Mouse (Mus musculus) macrophage (primary cell): Measurements from ENCODE around the gene Ifrd2. TPM values are rescaled to one million over a fixed set of nuclear protein-coding genes. Genes with fewer than 3 reads are reported as not detected.

Experiments
- H3K27ac ChIP-seq: fragments of 350-480 bp; formaldehyde crosslinking; 2 replicates; pipeline ENCODE4 v1.9.0; 2021
- H3K36me3 ChIP-seq: fragments of 350-480 bp; formaldehyde crosslinking; 2 replicates; pipeline ENCODE4 v1.9.0; 2021; ENCODE audit errors: inconsistent target
- H3K4me3 ChIP-seq: fragments of 350-480 bp; formaldehyde crosslinking; 2 replicates; pipeline ENCODE4 v1.9.0; 2021; ENCODE audit errors: inconsistent target
- H3K79me2 ChIP-seq: fragments of 350-480 bp; formaldehyde crosslinking; 2 replicates; pipeline ENCODE4 v1.9.0; 2021; ENCODE audit errors: inconsistent target
- WGBS: methylation state at CpG from one replicate; pipeline ENCODE4 v1.1.7; 2026; ENCODE audit warnings: inconsistent platforms; ENCODE audit not compliant: missing documents; 5-methylcytosine and 5-hydroxymethylcytosine counted together
- polyA plus RNA-seq: library from polyadenylated mRNA; stranded (reverse); fragments of 250-400 nt; gene quantifications from 3 replicates; pipeline ENCODE4 v1.2.4, GENCODE M21; 2018; ENCODE audit warnings: inconsistent platforms

Gene Ifrd2
- polyA plus RNA-seq, 1 experiment from 2014 or later: 10.0 TPM

- Histone ChIP-seq H3K27ac (no peak within 1 kb of the TSS), H3K4me3 (no peak within 1 kb of the TSS), H3K79me2 (no peaks in the 10 kb centered on the region; the same call in 1 of the 2 replicates), H3K36me3 (peaks cover 15% of the 10 kb centered on the region)
- WGBS: 2% methylated on average over 20 of the region's 20 CpGs
Measured at GRCm38 (mm10) chr9:107547026-107547425, 40.4 kb upstream of the Ifrd2 start, which contains the start of gene Zmynd10. Gene Zmynd10, plus strand, starts transcription at chr9:107547298.

- Histone ChIP-seq H3K4me3 (no peak overlapping the region), H3K79me2 (peaks cover 4% of the 10 kb centered on the region; the same call in 1 of the 2 replicates), H3K27ac (no peak overlapping the region), H3K36me3 (peaks cover 15% of the 10 kb centered on the region)
- WGBS: 70% methylated on average over 5 of the region's 5 CpGs
Measured at GRCm38 (mm10) chr9:107547957-107548356, 39.5 kb upstream of the Ifrd2 start.

- 97% methylated on average over 10 of the region's 10 CpGs for WGBS
- peaks cover 14% of the 10 kb centered on the region for H3K36me3 ChIP-seq
Measured at GRCm38 (mm10) chr9:107548820-107549219, 38.6 kb upstream of the Ifrd2 start.

GRCm38 (mm10) chr9:107549297-107550074 is 38.0 kb upstream of the Ifrd2 start:
- Histone ChIP-seq H3K4me3 (no peak overlapping the region), H3K27ac (no peak overlapping the region), H3K79me2 (peaks cover 14% of the 10 kb centered on the region), H3K36me3 (peaks cover 7% of the 10 kb centered on the region)
- 96% methylated on average over 14 of the region's 20 CpGs for WGBS

More at GRCm38 (mm10) chr9:107548820-107549219, 38.6 kb upstream of the Ifrd2 start:
- Histone ChIP-seq H3K27ac (no peak overlapping the region), H3K79me2 (peaks cover 13% of the 10 kb centered on the region), H3K4me3 (no peak overlapping the region)

- no peak overlapping the region for H3K4me3 ChIP-seq
- H3K27ac ChIP-seq: no peak overlapping the region
Measured at GRCm38 (mm10) chr9:107550491-107551116, 36.8 kb upstream of the Ifrd2 start.

GRCm38 (mm10) chr9:107551117-107551889 is 36.1 kb upstream of the Ifrd2 start, which contains the start of gene Rassf1:
Gene Rassf1, plus strand, starts transcription at chr9:107551555.
- Histone ChIP-seq H3K27ac (peak within 1 kb of the TSS; percentile 19; the same call in 1 of the 2 replicates), H3K4me3 (peak within 1 kb of the TSS; percentile 17; the same call in 1 of the 2 replicates), H3K36me3 (no peaks in the 10 kb centered on the region), H3K79me2 (peaks cover 25% of the 10 kb centered on the region)
- WGBS: 7% methylated on average over 62 of the region's 63 CpGs

More at GRCm38 (mm10) chr9:107550491-107551116, 36.8 kb upstream of the Ifrd2 start:
- Histone ChIP-seq H3K36me3 (no peaks in the 10 kb centered on the region), H3K79me2 (peaks cover 18% of the 10 kb centered on the region)
- WGBS: 72% methylated on average over 23 of the region's 23 CpGs

- Histone ChIP-seq H3K79me2 (peaks cover 31% of the 10 kb centered on the region), H3K27ac (peak overlapping the region; percentile 19; the same call in 1 of the 2 replicates), H3K36me3 (peaks cover 2% of the 10 kb centered on the region; the same call in 1 of the 2 replicates), H3K4me3 (peak overlapping the region; percentile 17; the same call in 1 of the 2 replicates)
- 65% methylated on average over 8 of the region's 8 CpGs for WGBS
Measured at GRCm38 (mm10) chr9:107551890-107552355, 35.5 kb upstream of the Ifrd2 start.

GRCm38 (mm10) chr9:107552690-107553393 is 34.6 kb upstream of the Ifrd2 start:
- peaks cover 11% of the 10 kb centered on the region for H3K36me3 ChIP-seq
- H3K27ac ChIP-seq: no peak overlapping the region
- H3K79me2 ChIP-seq: peaks cover 40% of the 10 kb centered on the region
- peak overlapping the region; percentile 63; the same call in 1 of the 2 replicates for H3K4me3 ChIP-seq
- WGBS: 89% methylated on average over 5 of the region's 5 CpGs

- Histone ChIP-seq H3K79me2 (peaks cover 49% of the 10 kb centered on the region), H3K27ac (peak overlapping the region; percentile 62)
Measured at GRCm38 (mm10) chr9:107553541-107554318, 33.7 kb upstream of the Ifrd2 start.

GRCm38 (mm10) chr9:107554319-107554825 is 33.1 kb upstream of the Ifrd2 start:
- peaks cover 56% of the 10 kb centered on the region for H3K79me2 ChIP-seq
- H3K4me3 ChIP-seq: peak overlapping the region; percentile 79
- peaks cover 26% of the 10 kb centered on the region for H3K36me3 ChIP-seq
- peak overlapping the region; percentile 95 for H3K27ac ChIP-seq
- under 1% methylated on average over 52 of the region's 53 CpGs for WGBS

More at GRCm38 (mm10) chr9:107553541-107554318, 33.7 kb upstream of the Ifrd2 start:
- 7% methylated on average over 36 of the region's 37 CpGs for WGBS
- Histone ChIP-seq H3K36me3 (peaks cover 20% of the 10 kb centered on the region), H3K4me3 (peak overlapping the region; percentile 63)

- H3K79me2 ChIP-seq: peaks cover 62% of the 10 kb centered on the region
- peak overlapping the region; percentile 95 for H3K27ac ChIP-seq
- H3K4me3 ChIP-seq: peak overlapping the region; percentile 79
- peaks cover 33% of the 10 kb centered on the region for H3K36me3 ChIP-seq
- WGBS: under 1% methylated on average over 23 of the region's 23 CpGs
Measured at GRCm38 (mm10) chr9:107555031-107555457, 32.4 kb upstream of the Ifrd2 start.

GRCm38 (mm10) chr9:107555701-107556100 is 31.7 kb upstream of the Ifrd2 start:
- 25% methylated on average over 2 of the region's 2 CpGs for WGBS
- H3K79me2 ChIP-seq: peaks cover 64% of the 10 kb centered on the region
- H3K4me3 ChIP-seq: peak overlapping the region; percentile 79
- peak overlapping the region; percentile 95 for H3K27ac ChIP-seq
- H3K36me3 ChIP-seq: peaks cover 38% of the 10 kb centered on the region

- H3K79me2 ChIP-seq: peaks cover 64% of the 10 kb centered on the region
- WGBS: 15% methylated on average over 3 of the region's 3 CpGs
- peak overlapping the region; percentile 95 for H3K27ac ChIP-seq
- peak overlapping the region; percentile 79 for H3K4me3 ChIP-seq
- H3K36me3 ChIP-seq: peaks cover 44% of the 10 kb centered on the region
Measured at GRCm38 (mm10) chr9:107556346-107556745, 31.1 kb upstream of the Ifrd2 start.
